Mouse (Mus musculus): ENCODE data around the gene Ythdf2. TPM values are rescaled to one million over a fixed set of nuclear protein-coding genes. Genes with fewer than 3 reads are reported as not detected.

Gene Ythdf2
- 143 and 149 TPM in 2 replicates for polyA plus RNA-seq (2016; fragmentation: Nextera tagmentation; extraction: Ambion mirVana)

DNA sequence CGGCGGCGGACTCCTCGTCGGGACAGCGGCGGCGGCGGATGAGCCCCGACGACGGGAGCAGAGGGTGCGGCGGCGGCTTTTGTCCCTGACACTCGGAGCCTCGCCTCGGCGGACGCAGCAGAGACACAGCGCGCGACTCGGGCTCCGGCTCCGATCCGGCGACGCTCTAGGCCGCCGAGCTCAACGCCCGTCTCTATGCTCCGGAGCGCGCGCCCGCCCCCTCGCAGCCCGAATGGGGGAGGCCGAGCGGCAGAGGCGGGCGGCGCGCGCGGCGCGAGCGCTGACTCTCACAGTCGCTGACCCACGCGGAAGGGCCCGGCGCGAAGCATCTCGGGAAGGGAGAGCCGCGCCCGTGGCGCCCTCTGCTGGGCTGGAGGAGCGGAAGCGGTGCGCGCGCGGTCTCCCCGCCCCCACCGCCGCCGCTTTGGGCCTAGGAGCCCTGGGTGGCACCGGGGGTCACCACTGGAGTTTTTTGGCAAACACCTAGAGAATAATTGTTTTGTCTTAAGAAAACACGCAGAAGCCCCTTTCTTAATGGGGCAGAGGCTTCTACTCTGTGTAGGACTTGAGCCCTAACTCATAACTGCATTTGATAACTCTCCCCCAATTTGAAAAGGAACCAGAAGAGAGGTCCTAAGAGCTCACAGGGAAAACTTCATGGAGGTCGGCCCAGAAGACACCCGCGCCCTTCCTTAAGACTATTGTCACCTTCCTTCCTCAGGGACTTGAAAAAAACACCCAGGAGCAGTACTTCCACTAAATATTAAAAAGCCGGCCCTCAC is at the start of gene Ythdf2:
Gene Ythdf2, minus strand, starts transcription at position 351 of the 782 bp plus-strand sequence.
- ATAC-seq (ENCODE audit: insufficient number of reproducible peaks, insufficient read depth, low FRiP score, low TSS enrichment, low read depth), result peak; percentile 96
- Histone ChIP-seq H3K9me3 (no peaks in the 10 kb centered on the region), H3K4me2 (peak within 1 kb of the TSS; percentile 87), H3K36me3 (peaks cover 32% of the 10 kb centered on the region), H3K27ac (peak within 1 kb of the TSS; percentile 94), H3K27me3 (no peaks in the 10 kb centered on the region), H3K4me3 (replicated peaks) (peak within 1 kb of the TSS; percentile 94), H3K9ac (replicated peaks) (peak within 1 kb of the TSS; percentile 100), H3K4me1 (replicated peaks) (peaks cover 19% of the 10 kb centered on the region)
- 1% methylated on average over 77 of the region's 78 CpGs for WGBS

DNA sequence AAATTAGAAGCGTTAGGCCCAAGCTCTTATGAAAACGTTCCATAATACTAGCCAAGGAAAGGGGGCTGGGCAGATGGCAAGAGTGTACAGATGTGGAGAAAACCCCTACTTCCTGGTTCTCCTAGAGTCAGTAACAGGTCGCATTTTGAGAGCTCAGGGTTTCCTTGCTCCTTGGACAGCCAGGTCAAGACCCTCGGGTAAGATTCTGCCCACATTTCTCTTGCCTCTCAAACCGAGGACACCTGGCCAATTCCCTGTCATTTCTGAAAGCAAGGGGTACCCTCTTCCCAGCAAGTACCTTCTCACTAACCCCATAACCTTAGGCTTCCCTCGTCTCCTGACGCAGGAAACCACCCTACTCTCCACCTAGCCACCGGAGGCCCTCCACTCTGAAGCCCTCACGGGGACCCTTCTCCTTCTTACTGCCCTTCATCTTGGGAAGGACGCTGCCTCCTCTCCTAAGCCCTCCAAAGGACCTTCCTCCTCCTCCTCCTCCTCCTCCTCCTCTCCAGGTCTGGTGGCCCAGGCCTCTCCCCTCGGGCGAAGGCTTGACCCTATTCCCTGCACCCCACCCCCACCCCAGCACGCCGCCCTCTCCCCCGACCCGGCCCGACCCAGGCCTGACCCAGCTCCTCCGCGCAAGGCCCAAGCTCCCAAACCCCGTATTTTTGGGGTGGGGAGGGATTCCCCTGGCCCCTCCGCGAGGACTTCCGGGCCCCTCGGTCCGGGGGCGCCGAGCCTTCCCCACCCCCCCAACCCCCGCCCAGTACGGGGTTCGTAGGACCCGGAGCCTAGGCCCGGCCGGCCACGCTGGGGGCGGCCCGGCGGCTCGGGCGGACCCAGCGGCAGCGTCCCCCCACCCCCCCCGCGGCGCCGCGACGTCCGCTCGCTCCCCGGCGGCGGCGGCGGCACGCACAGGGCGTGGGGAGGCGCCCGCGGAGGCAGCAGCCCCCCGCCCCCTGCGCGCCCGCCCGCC is 48.6 kb upstream of the Ythdf2 start:
- peak overlapping the region; percentile 85 for H3K4me3 ChIP-seq (replicated peaks)
- peak overlapping the region; percentile 97 for H3K9ac ChIP-seq (replicated peaks)
- 4% methylated on average over 27 of the region's 64 CpGs for WGBS
- peaks cover 14% of the 10 kb centered on the region for H3K4me1 ChIP-seq (replicated peaks)
- no peaks in the 10 kb centered on the region for H3K9me3 ChIP-seq
- peak; percentile 62 for ATAC-seq (ENCODE audit: insufficient number of reproducible peaks, insufficient read depth, low FRiP score, low TSS enrichment, low read depth)
- H3K27ac ChIP-seq, result peak overlapping the region; percentile 96
- H3K36me3 ChIP-seq, result no peaks in the 10 kb centered on the region
- H3K4me2 ChIP-seq, result peak overlapping the region; percentile 83
- H3K27me3 ChIP-seq, result no peaks in the 10 kb centered on the region

DNA sequence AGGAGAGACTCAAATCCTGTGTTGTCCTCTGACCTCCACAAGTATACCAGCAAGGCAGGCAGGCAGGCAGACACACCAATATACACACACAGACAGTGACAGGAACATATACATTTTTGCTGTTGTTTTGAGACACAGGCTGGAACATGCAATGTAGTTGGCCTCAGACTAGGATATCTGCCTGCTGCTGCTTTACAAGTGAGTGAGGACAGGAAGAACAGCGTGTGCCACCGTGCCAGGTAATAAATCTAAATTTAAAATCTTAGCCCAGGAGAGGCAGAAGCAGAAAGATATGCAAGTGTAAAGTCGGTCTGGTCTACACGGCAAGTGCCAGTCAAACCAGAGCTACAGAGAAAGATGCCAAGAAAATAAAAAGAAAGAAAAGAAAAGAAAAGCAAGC is 47.1 kb upstream of the Ythdf2 start:
- ATAC-seq (ENCODE audit: insufficient number of reproducible peaks, insufficient read depth, low FRiP score, low TSS enrichment, low read depth), result no peak
- WGBS, result 84% methylated on average over 4 of the region's 4 CpGs
- Histone ChIP-seq H3K4me1 (replicated peaks) (peaks cover 14% of the 10 kb centered on the region), H3K4me2 (peak overlapping the region; percentile 83; the same call in 1 of the 2 replicates), H3K27ac (no peak overlapping the region), H3K36me3 (no peaks in the 10 kb centered on the region), H3K4me3 (replicated peaks) (peak overlapping the region; percentile 85; the same call in 1 of the 2 replicates), H3K9ac (replicated peaks) (no peak overlapping the region), H3K27me3 (no peaks in the 10 kb centered on the region), H3K9me3 (no peaks in the 10 kb centered on the region)

DNA sequence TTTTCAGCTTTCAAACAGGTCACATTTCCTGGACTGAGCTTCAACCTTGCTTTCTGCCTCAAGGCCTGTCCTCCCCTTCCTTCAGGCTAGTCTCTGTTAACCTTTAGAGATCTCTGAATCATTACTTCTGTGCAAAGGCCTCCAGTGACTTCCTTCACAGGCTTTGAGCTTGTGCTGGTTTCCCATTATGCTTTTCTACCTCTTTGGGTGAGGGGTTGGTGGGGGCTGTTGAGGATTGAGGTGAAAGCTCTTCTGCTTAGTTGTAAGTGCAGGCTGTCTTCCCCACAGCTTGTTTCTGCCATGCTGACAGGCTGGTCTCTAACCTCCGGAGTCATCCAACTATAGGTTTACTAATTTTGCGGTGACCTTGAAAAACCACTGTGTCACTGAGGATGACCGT is 44.3 kb upstream of the Ythdf2 start:
- H3K4me3 ChIP-seq (replicated peaks), result no peak overlapping the region
- no peaks in the 10 kb centered on the region for H3K27me3 ChIP-seq
- ATAC-seq (ENCODE audit: insufficient number of reproducible peaks, insufficient read depth, low FRiP score, low TSS enrichment, low read depth), result no peak
- H3K9ac ChIP-seq (replicated peaks), result no peak overlapping the region
- 95% methylated on average over 3 of the region's 3 CpGs for WGBS
- no peak overlapping the region for H3K27ac ChIP-seq
- H3K36me3 ChIP-seq, result peaks cover 9% of the 10 kb centered on the region
- H3K4me2 ChIP-seq, result no peak overlapping the region
- H3K4me1 ChIP-seq (replicated peaks), result peaks cover 14% of the 10 kb centered on the region
- no peaks in the 10 kb centered on the region for H3K9me3 ChIP-seq

DNA sequence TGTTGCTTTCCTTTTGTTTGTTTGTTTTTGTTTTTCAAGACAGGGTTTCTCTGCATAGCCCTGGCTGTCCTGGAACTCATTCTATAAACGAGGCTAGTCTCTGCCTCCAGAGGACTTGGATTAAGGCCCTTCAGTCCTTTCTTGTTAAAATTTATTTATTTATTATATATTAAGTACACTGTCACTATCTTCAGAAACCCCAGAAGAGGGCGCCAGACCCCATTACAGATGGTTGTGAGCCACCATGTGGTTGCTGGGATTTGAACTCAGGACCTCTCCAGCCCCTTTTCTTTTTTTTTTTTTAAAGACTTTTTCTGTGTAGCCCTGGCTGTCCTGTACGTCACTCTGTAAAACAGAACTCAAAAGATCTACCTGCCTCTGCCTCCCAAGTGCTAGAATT is 42.9 kb upstream of the Ythdf2 start:
- Histone ChIP-seq H3K9ac (replicated peaks) (no peak overlapping the region), H3K27me3 (no peaks in the 10 kb centered on the region), H3K4me2 (no peak overlapping the region), H3K4me1 (replicated peaks) (peaks cover 9% of the 10 kb centered on the region), H3K4me3 (replicated peaks) (no peak overlapping the region), H3K27ac (no peak overlapping the region), H3K9me3 (no peaks in the 10 kb centered on the region), H3K36me3 (peaks cover 23% of the 10 kb centered on the region)
- WGBS, result 76% methylated on average over 3 of the region's 3 CpGs
- ATAC-seq (ENCODE audit: insufficient number of reproducible peaks, insufficient read depth, low FRiP score, low TSS enrichment, low read depth), result no peak

GRCm38 (mm10) chr4:132253622-132254021 is 41.5 kb upstream of the Ythdf2 start:
- Histone ChIP-seq H3K27ac (no peak overlapping the region; the same call in 1 of the 2 replicates), H3K36me3 (peaks cover 37% of the 10 kb centered on the region), H3K4me2 (no peak overlapping the region), H3K27me3 (no peaks in the 10 kb centered on the region), H3K9me3 (no peaks in the 10 kb centered on the region), H3K9ac (replicated peaks) (no peak overlapping the region), H3K4me3 (replicated peaks) (no peak overlapping the region), H3K4me1 (replicated peaks) (no peaks in the 10 kb centered on the region)
- WGBS, result 88% methylated on average over 2 of the region's 2 CpGs
- ATAC-seq (ENCODE audit: insufficient number of reproducible peaks, insufficient read depth, low FRiP score, low TSS enrichment, low read depth), result no peak

DNA sequence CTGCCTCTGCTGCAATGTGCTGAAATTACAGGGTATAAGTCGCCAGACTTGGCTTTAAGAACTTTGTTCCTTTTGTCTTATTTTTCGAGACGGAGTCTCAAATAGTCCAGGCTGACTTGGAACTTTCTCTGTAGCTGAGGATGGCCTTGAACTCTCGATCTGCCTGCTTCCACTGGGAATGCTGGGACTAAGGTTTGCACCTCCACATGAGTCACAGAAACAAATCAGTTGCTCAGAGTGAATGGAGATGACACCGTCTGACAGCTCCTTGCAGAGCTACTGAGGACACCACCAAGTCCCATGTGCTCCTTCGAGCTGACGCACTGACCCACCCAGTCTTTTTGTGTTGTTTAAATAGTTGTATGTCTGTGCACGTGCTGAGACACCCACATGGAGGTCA is 41.0 kb upstream of the Ythdf2 start:
- ATAC-seq (ENCODE audit: insufficient number of reproducible peaks, insufficient read depth, low FRiP score, low TSS enrichment, low read depth), result no peak
- WGBS, result 92% methylated on average over 8 of the region's 8 CpGs

GRCm38 (mm10) chr4:132251596-132251995 is 39.5 kb upstream of the Ythdf2 start:
- Histone ChIP-seq H3K27ac (no peak overlapping the region), H3K9ac (replicated peaks) (no peak overlapping the region), H3K27me3 (no peaks in the 10 kb centered on the region), H3K4me3 (replicated peaks) (no peak overlapping the region), H3K4me1 (replicated peaks) (no peaks in the 10 kb centered on the region), H3K9me3 (no peaks in the 10 kb centered on the region), H3K36me3 (peaks cover 57% of the 10 kb centered on the region), H3K4me2 (no peak overlapping the region)
- ATAC-seq (ENCODE audit: insufficient number of reproducible peaks, insufficient read depth, low FRiP score, low TSS enrichment, low read depth), result no peak
- WGBS, result 91% methylated on average over 9 of the region's 9 CpGs

More for the DNA sequence above, 41.0 kb upstream of the Ythdf2 start:
- Histone ChIP-seq H3K9ac (replicated peaks) (no peak overlapping the region), H3K4me1 (replicated peaks) (no peaks in the 10 kb centered on the region), H3K36me3 (peaks cover 42% of the 10 kb centered on the region), H3K27ac (no peak overlapping the region), H3K4me2 (no peak overlapping the region), H3K4me3 (replicated peaks) (no peak overlapping the region), H3K27me3 (no peaks in the 10 kb centered on the region), H3K9me3 (no peaks in the 10 kb centered on the region)

DNA sequence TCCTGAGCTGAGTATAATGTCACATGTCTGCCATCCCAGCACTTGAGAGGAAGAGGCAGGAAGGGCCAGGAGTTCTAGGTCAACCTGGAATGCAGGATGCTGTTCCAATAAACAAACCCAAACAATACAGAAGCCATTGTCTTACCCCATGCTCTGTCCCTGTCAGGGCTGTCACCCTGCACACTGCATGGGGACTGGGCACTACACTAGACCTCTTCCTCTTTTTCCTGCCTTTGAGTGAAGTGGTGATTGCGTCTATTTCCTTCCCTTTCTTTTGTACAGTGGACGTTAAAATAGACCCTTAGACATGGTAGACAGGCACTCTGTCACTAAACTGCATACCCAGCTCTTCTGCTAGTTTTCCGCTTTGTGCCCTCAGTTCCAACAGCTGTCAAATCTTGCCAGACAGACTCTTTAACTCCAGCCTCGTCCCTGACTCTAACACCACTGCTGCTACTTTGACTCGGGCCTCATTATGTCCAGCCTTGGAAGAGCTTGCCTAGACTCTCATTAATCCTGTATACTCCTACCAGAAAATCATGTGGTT is 35.4 kb upstream of the Ythdf2 start:
- Histone ChIP-seq H3K4me3 (replicated peaks) (no peak overlapping the region), H3K9me3 (no peaks in the 10 kb centered on the region), H3K4me2 (no peak overlapping the region), H3K9ac (replicated peaks) (no peak overlapping the region), H3K27ac (no peak overlapping the region), H3K4me1 (replicated peaks) (no peaks in the 10 kb centered on the region), H3K36me3 (peaks cover 89% of the 10 kb centered on the region), H3K27me3 (no peaks in the 10 kb centered on the region)
- WGBS, result 76% methylated on average over 5 of the region's 5 CpGs
- no peak for ATAC-seq (ENCODE audit: insufficient number of reproducible peaks, insufficient read depth, low FRiP score, low TSS enrichment, low read depth)

- Histone ChIP-seq H3K27me3 (no peaks in the 10 kb centered on the region), H3K9ac (replicated peaks) (no peak overlapping the region), H3K27ac (no peak overlapping the region), H3K9me3 (no peaks in the 10 kb centered on the region), H3K4me2 (no peak overlapping the region), H3K4me1 (replicated peaks) (no peaks in the 10 kb centered on the region), H3K4me3 (replicated peaks) (no peak overlapping the region), H3K36me3 (peaks cover 90% of the 10 kb centered on the region)
- ATAC-seq (ENCODE audit: insufficient number of reproducible peaks, insufficient read depth, low FRiP score, low TSS enrichment, low read depth), result no peak
- WGBS, result 88% methylated on average over 3 of the region's 3 CpGs
Measured at GRCm38 (mm10) chr4:132245643-132246042, 33.5 kb upstream of the Ythdf2 start.

GRCm38 (mm10) chr4:132241208-132241607 is 29.1 kb upstream of the Ythdf2 start:
- ATAC-seq (ENCODE audit: insufficient number of reproducible peaks, insufficient read depth, low FRiP score, low TSS enrichment, low read depth), result no peak
- Histone ChIP-seq H3K4me3 (replicated peaks) (no peak overlapping the region), H3K9ac (replicated peaks) (no peak overlapping the region), H3K36me3 (peaks cover 89% of the 10 kb centered on the region), H3K9me3 (no peaks in the 10 kb centered on the region), H3K27ac (no peak overlapping the region), H3K4me1 (replicated peaks) (no peaks in the 10 kb centered on the region), H3K27me3 (no peaks in the 10 kb centered on the region), H3K4me2 (no peak overlapping the region)
- 95% methylated on average over 3 of the region's 3 CpGs for WGBS

All from limb, embryonic 12.5 days (tissue).